Mouse (Mus musculus): ENCODE measurements at regions not wholly inside any gene's neighbourhood (a gene's known extent, or its start where the extent isn't known, plus 50 kb on each side); places are given as distances from the start of the nearest gene placed in this dataset.

DNA sequence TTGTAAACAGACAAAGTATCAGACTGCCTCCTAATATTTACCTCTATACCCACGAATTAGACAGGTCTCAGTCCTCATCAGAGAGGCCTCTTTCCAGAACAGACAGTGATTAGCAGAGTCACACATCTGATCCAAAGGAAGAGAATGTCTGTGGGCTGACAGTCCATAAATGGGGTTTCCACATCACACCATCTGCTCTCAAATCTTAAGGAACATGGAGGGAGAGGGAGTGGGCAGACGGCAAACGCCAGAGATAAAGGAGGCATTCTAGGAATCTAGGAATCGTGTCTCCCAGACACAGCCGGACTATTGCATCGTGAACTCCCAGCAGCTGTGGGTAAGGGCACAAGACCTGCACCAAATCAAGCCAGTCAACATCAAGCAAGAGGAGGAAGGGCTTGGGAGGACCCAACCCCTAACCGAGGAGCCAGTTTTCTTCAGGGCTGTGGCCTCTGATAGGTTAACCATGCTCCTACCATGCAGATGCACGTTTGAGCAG, 219.8 kb downstream of the Setd4 start:
- TF ChIP-seq HCFC1 (IDR thresholded peaks at IDR 0.05; ENCODE audit: borderline replicate concordance, insufficient read depth, low read length), result no peak
- no peak for TF ChIP-seq ZC3H11A (IDR thresholded peaks at IDR 0.05; ENCODE audit: borderline replicate concordance, low read depth, low read length)
